7 mouse cellular contexts compared by ENCODE assay signal in genomic region chr16:20498677-20499475, GRCm38 (mm10). TPM values are rescaled to one million over a fixed set of nuclear protein-coding genes. Genes with fewer than 3 reads are reported as not detected.
DNase-seq lines count a peak whose midpoint lies in the region; ATAC-seq lines count a peak whose summit lies in the region.

Gene Eif2b5, plus strand, starts transcription at chr16:20498817.

- ATAC-seq in embryonic facial prominence, embryonic 11.5 days (replicated peaks; ENCODE audit: insufficient number of reproducible peaks, low FRiP score, low TSS enrichment, low read depth) = peak; percentile 96
- peak; percentile 93 for ATAC-seq in granulocyte monocyte progenitor cell, adult 5-6 weeks (replicated peaks; ENCODE audit: poor library complexity, severe bottlenecking)
- ATAC-seq in midbrain, embryonic 13.5 days = peak; percentile 97

- peak within 1 kb of the TSS; percentile 92 for H3K9ac ChIP-seq in embryonic facial prominence, embryonic 11.5 days (replicated peaks; ENCODE audit: low read length)
- H3K9ac ChIP-seq in midbrain, embryonic 13.5 days (replicated peaks) = peak within 1 kb of the TSS; percentile 87

- H3K27ac ChIP-seq in embryonic facial prominence, embryonic 11.5 days (replicated peaks; ENCODE audit: low read depth, low read length) = peak within 1 kb of the TSS; percentile 9; the same call in 1 of the 2 replicates
- H3K27ac ChIP-seq in limb, embryonic 10.5 days = peak within 1 kb of the TSS; percentile 91
- H3K27ac ChIP-seq in midbrain, embryonic 13.5 days = peak within 1 kb of the TSS; percentile 79

- peak; percentile 96 for DNase-seq in adrenal gland, postnatal 14 days
- peak; percentile 93 for DNase-seq in embryonic facial prominence, embryonic 11.5 days (ENCODE audit: low spot score)
- DNase-seq in kidney, adult 11 months = peak; percentile 97
- peak; percentile 88 for DNase-seq in limb, embryonic 10.5 days (ENCODE audit: low spot score)
- DNase-seq in spleen, adult 12 weeks (ENCODE audit: low spot score) = peak; percentile 80

- WGBS in embryonic facial prominence, embryonic 11.5 days = under 1% methylated on average over 49 of the region's 49 CpGs
- under 1% methylated on average over 49 of the region's 49 CpGs for WGBS in limb, embryonic 10.5 days
- 1% methylated on average over 49 of the region's 49 CpGs for WGBS in midbrain, embryonic 13.5 days

- H3K4me2 ChIP-seq in embryonic facial prominence, embryonic 11.5 days (ENCODE audit: low read depth, low read length) = peak within 1 kb of the TSS; percentile 68
- H3K4me2 ChIP-seq in midbrain, embryonic 13.5 days (replicated peaks) = peak within 1 kb of the TSS; percentile 87

- no peaks in the 10 kb centered on the region for H3K27me3 ChIP-seq in embryonic facial prominence, embryonic 11.5 days (ENCODE audit: control insufficient read depth, insufficient read depth, low read length)
- peaks cover 16% of the 10 kb centered on the region for H3K27me3 ChIP-seq in limb, embryonic 10.5 days (ENCODE audit: low read depth, poor library complexity, severe bottlenecking)
- peaks cover 14% of the 10 kb centered on the region for H3K27me3 ChIP-seq in midbrain, embryonic 13.5 days

- H3K9me3 ChIP-seq in embryonic facial prominence, embryonic 11.5 days (replicated peaks; ENCODE audit: control insufficient read depth, low read length) = no peaks in the 10 kb centered on the region
- H3K9me3 ChIP-seq in limb, embryonic 10.5 days (replicated peaks) = no peaks in the 10 kb centered on the region
- no peaks in the 10 kb centered on the region for H3K9me3 ChIP-seq in midbrain, embryonic 13.5 days

- H3K4me3 ChIP-seq in embryonic facial prominence, embryonic 11.5 days (ENCODE audit: low read depth, low read length) = peak within 1 kb of the TSS; percentile 80
- H3K4me3 ChIP-seq in limb, embryonic 10.5 days = peak within 1 kb of the TSS; percentile 97
- H3K4me3 ChIP-seq in midbrain, embryonic 13.5 days (replicated peaks) = peak within 1 kb of the TSS; percentile 87

- peaks cover 13% of the 10 kb centered on the region for H3K36me3 ChIP-seq in embryonic facial prominence, embryonic 11.5 days (replicated peaks; ENCODE audit: control insufficient read depth, insufficient read depth, low read depth, low read length)
- H3K36me3 ChIP-seq in limb, embryonic 10.5 days = peaks cover 39% of the 10 kb centered on the region
- peaks cover 33% of the 10 kb centered on the region for H3K36me3 ChIP-seq in midbrain, embryonic 13.5 days

- no peaks in the 10 kb centered on the region; the same call in 1 of the 2 replicates for H3K4me1 ChIP-seq in embryonic facial prominence, embryonic 11.5 days (ENCODE audit: control insufficient read depth, insufficient read depth, low read length)
- H3K4me1 ChIP-seq in limb, embryonic 10.5 days = peaks cover 21% of the 10 kb centered on the region
- H3K4me1 ChIP-seq in midbrain, embryonic 13.5 days (replicated peaks) = peaks cover 20% of the 10 kb centered on the region

RNA-seq across cellular contexts. Expression of gene Eif2b5, which starts in this region (rescaled TPM):
- 61.6 and 62.7 TPM in 2 replicates for total RNA-seq in adrenal gland, postnatal 14 days (2021)
- 144 and 156 TPM in 2 replicates for polyA plus RNA-seq in embryonic facial prominence, embryonic 11.5 days (2014; fragmentation: Nextera tagmentation; extraction: Ambion mirVana)
- total RNA-seq in granulocyte monocyte progenitor cell, adult 5-6 weeks (2014; fragmentation: Nextera tagmentation) = 61.7 and 84.4 TPM in 2 replicates
- 87.0 and 90.0 TPM in 2 replicates for total RNA-seq in granulocyte monocyte progenitor cell, adult 5-6 weeks (2017)
- polyA plus RNA-seq in limb, embryonic 10.5 days (2016; fragmentation: Nextera tagmentation; extraction: Ambion mirVana) = 164 and 173 TPM in 2 replicates
- 105 and 111 TPM in 2 replicates for polyA plus RNA-seq in midbrain, embryonic 13.5 days (2015; fragmentation: Nextera tagmentation; extraction: Ambion mirVana)

Comparison
In these comparisons a context has a peak if more than half of its experiments do, and no peak if none do; other contexts are left out.
1. Peak in every context shown above with its lines: DNase-seq, ATAC-seq, H3K4me3 ChIP-seq and H3K27ac ChIP-seq.
2. H3K27ac ChIP-seq: peak in every context shown above with its lines; median percentile 91 in limb, embryonic 10.5 days; 79 in midbrain, embryonic 13.5 days; 9 in embryonic facial prominence, embryonic 11.5 days.